ENCODE assay signal across 7 mouse cellular contexts in genomic region chr1:162543231-162543630, GRCm38 (mm10).
"Had no signal": no experiment of that assay in that cellular context is flagged by ENCODE, and none has a peak within 500 bp of the region (broad histone marks: within the 10 kb centered on the region; RNA-seq: fewer than 3 reads in every experiment).

No protein-coding gene starts in this region.

- DNase-seq: lung, adult 2 months; lung, postnatal 14 days; lung, postnatal 36 days; right cerebral cortex, postnatal 14 days; thymus, adult 2 months; thymus, postnatal 25 days; thymus, postnatal 4 days had no signal
